Mouse (Mus musculus) stomach, postnatal 0 days (tissue): ENCODE measurements around the gene Ifnk.

ENCODE experiments used
- CTCF ChIP-seq: IDR thresholded peaks from 2 replicates; pipeline ENCODE4 v1.5.1; 2016; ENCODE audit warnings: antibody characterized with exemption, low read depth, mild to moderate bottlenecking, moderate library complexity
- EP300 ChIP-seq: optimal IDR thresholded peaks from 2 replicates; pipeline ENCODE3; 2016; ENCODE audit warnings: antibody characterized with exemption

DNA sequence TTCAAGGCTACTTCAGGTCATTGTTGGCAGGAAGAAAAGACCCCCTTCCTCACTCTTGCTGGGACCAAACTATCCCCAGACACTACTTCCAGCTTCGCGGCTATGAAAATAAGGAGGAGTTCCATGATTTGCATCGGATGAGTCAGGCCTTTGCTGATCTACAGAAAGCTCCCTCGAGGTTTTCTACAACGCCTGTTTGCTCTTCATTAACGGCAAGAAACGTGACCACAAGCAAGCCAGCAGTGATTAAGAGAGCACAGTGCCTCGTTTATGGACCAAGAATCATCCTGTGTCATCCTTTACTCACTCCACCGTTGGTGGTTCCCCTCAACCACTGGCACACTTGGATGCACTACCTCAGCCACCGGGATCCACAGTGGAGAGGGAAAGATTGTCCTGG, 6.1 kb upstream of the Ifnk start:
- TF ChIP-seq EP300 = no peak
- no peak for TF ChIP-seq CTCF
